Mouse (Mus musculus) urinary bladder, postnatal 36 days (tissue): ENCODE measurements at regions not wholly inside any gene's neighbourhood (a gene's known extent, or its start where the extent isn't known, plus 50 kb on each side); places are given as distances from the start of the nearest gene placed in this dataset.

Source experiments
- DNase-seq, 2 experiments: peaks; one replicate each; pipeline ENCODE4 v3.0.0; 2022; ENCODE audit warnings: low spot score in 2 of 2, mixed read lengths in 1 of 2

DNA sequence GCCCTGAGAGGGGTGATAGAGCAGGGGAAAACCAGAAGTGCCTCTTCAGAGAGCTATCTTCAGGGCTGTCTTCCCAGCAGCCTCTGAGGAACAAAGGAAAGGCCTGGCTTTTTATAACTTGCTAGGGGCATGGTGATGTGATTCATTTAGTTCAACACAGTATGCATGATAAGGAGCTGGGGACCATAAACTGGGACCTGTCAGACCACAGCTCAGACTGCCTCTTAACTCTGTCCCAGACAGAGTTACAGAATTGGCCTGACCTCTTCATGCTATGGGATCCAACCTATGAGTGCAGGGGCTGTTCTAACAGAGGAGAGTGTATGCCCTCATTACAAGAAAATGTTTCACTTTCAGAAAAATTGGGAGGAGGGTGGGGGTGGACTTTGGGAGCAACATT, 59.3 kb upstream of the Il12b start:
- DNase-seq = no peak

DNA sequence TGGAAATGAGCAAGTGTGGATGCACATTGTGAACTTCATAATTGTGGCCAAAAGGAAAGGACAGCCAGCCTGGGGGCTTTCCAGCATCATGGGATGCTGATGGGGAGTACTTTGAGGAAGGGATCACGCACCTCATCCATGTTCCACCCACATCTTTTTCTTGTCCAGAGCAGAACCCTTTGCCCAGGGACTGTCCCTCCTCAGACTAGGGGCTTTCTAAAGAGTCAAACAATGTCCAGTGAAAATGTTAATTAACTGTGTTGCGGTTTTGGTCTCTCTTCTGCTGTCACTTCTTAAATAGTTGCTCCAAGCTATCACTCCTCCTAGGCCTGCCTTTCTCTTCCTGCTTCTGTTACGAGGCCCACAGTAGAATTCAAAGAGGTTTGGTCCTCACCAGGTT, 51.6 kb upstream of the Il12b start:
- no peak for DNase-seq

DNA sequence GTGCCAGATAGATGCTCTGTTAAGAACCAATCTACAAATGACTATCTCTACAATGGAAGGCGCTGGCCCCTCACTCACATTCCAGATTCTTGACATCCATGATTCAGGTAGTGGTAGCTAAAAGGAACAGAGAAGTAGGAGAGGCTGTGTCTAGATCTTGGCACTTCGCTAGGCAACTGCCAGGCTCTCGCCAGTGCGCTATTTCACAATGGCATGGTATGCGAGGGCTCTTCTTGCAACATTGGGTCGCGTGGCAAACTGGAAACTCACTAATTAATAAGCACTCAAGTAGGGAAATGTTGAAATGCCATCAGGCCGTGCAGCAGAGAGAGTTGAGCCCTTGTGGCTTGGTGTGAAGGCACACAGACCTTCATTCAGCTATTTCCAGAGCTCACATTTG, 50.3 kb upstream of the Il12b start:
- no peak for DNase-seq
